Mouse (Mus musculus): ENCODE data around the gene Pwwp2b. TPM values are rescaled to one million over a fixed set of nuclear protein-coding genes. Genes with fewer than 3 reads are reported as not detected.

The Pwwp2b gene
- total and polyA plus RNA-seq, 3 experiments: 1.9 to 4.3 TPM; not detected in 1

DNA sequence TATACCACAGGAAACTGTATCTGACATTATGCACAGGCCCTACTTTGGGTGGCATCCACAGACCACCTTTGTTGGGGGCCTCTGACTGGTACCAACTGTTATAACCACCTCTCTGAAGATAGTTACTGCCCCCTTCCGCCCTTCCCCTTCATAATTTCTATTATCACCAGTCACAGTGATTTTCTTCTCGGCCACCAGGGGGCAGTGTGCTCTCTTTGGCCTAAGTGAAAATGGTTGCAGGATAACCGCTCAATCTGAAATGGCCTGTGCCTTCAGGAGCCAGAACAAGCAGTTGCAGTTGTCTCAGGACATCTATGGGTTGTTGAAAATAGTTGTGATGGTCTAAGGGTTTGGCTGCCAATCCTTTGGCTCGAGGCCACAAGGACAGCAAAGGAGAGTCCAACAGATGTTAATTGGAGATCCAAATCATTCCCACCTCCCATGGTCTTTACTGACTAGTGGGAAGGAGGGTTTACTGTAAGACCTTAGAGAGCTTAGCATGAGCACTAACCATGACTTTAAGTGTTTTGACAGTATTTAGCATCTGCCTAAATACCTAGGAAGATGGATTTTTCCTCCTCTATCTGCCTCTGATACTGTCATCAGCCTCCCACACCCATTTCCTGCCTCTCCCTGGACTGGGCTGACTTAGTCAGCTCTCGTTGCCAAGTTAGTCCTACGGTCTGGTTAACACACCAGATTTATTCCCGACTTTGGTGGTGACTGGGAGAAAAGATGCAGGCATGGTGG lies 40.1 kb upstream of the Pwwp2b start:
- no peaks in the 10 kb centered on the region for H3K9me3 ChIP-seq (replicated peaks; ENCODE audit: insufficient read depth, low read length)
- no peak for TF ChIP-seq TBP (IDR thresholded peaks at IDR 0.05; ENCODE audit: low read depth, low read length)
- 0 out of 2 replicates have a peak, but pooled peaks have one; percentile 22 for TF ChIP-seq TCF12 (IDR thresholded peaks at IDR 0.05; ENCODE audit: low read depth, low read length)
- no peak for TF ChIP-seq ZMIZ1 (IDR thresholded peaks at IDR 0.05; ENCODE audit: low read depth, low read length)
- TF ChIP-seq MXI1 (IDR thresholded peaks at IDR 0.05; ENCODE audit: low read depth, low read length): no peak
- TF ChIP-seq CTCF (IDR thresholded peaks at IDR 0.05 in 2 of 3, conservative IDR thresholded peaks at IDR 0.05 in 1 of 3; ENCODE audit: control insufficient read depth in 1 of 3, insufficient read depth in 1 of 3, low read depth in 2 of 3, low read length in 3 of 3, poor library complexity in 1 of 3, severe bottlenecking in 1 of 3): peak; percentile 69 to 98 (median 70)
- peak in 1 of 2 experiments; percentile 9; a peak in 1 of 4 replicates for TF ChIP-seq EP300 (IDR thresholded peaks at IDR 0.05; ENCODE audit: low read depth in 1 of 2, low read length in 2 of 2)
- TF ChIP-seq SMC3 (IDR thresholded peaks at IDR 0.05; ENCODE audit: low read depth, low read length): peak; percentile 89
- peak; percentile 60 for TF ChIP-seq RAD21 (IDR thresholded peaks at IDR 0.05; ENCODE audit: low read depth, low read length)
- peak; percentile 64 for TF ChIP-seq ZC3H11A (IDR thresholded peaks at IDR 0.05; ENCODE audit: low read depth, low read length)
- 0 out of 2 replicates have a peak, but pooled peaks have one; percentile 32 for TF ChIP-seq RCOR1 (IDR thresholded peaks at IDR 0.05; ENCODE audit: low read depth, low read length)
- TF ChIP-seq GATA1 (IDR thresholded peaks at IDR 0.05; ENCODE audit: low read depth, low read length): peak; percentile 44; the same call in 1 of the 2 replicates
- no peak overlapping the region for H3K27ac ChIP-seq (ENCODE audit: control insufficient read depth, low read depth, low read length)
- H3K79me2 ChIP-seq (ENCODE audit: control insufficient read depth, insufficient read depth, low read length, poor library complexity): no peaks in the 10 kb centered on the region; the same call in 1 of the 2 replicates
- DNase-seq (ENCODE audit: low read depth, low spot score): peak; percentile 82
- H3K9ac ChIP-seq (ENCODE audit: control insufficient read depth, low read depth, low read length, poor library complexity, severe bottlenecking): no peak overlapping the region
- H3K4me1 ChIP-seq (ENCODE audit: control insufficient read depth in 1 of 2, insufficient read depth in 2 of 2, low read length in 2 of 2): peaks cover 0 to 9% of the 10 kb centered on the region in 2 experiments; a peak in 2 of 4 replicates
- H3K36me3 ChIP-seq (ENCODE audit: control insufficient read depth in 1 of 2, insufficient read depth in 2 of 2, low read length in 2 of 2): peaks cover 0 to 5% of the 10 kb centered on the region in 2 experiments; a peak in 2 of 4 replicates
- peaks cover 4 to 10% of the 10 kb centered on the region in 2 experiments; a peak in 3 of 4 replicates for H3K27me3 ChIP-seq (ENCODE audit: control insufficient read depth in 1 of 2, insufficient read depth in 2 of 2, low read length in 2 of 2)
- no peak overlapping the region for H3K4me3 ChIP-seq (ENCODE audit: control insufficient read depth in 1 of 2, insufficient read depth in 1 of 2, low read depth in 2 of 2, low read length in 2 of 2)

DNA sequence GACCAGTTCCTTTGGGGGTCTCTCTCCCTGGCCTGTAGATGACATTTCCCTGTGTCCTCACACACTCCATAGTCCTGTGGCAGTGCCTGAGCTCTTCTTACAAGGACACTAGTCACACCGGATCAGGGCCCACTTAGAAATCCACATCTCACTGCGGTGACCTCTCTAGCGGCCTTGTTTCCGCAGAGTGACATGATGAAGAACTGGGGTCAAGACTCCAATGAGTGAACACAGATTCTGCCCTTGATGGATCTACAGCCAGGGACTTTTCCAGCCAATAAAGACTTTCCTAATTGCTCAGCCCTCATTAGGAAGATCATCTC lies 39.5 kb upstream of the Pwwp2b start:
- Histone ChIP-seq H3K36me3 (ENCODE audit: control insufficient read depth in 1 of 2, insufficient read depth in 2 of 2, low read length in 2 of 2) (peaks cover 0 to 5% of the 10 kb centered on the region in 2 experiments; a peak in 2 of 4 replicates), H3K27ac (ENCODE audit: control insufficient read depth, low read depth, low read length) (no peak overlapping the region), H3K9me3 (replicated peaks; ENCODE audit: insufficient read depth, low read length) (no peaks in the 10 kb centered on the region), H3K27me3 (ENCODE audit: control insufficient read depth in 1 of 2, insufficient read depth in 2 of 2, low read length in 2 of 2) (peaks cover 4 to 10% of the 10 kb centered on the region in 2 experiments; a peak in 3 of 4 replicates), H3K4me1 (ENCODE audit: control insufficient read depth in 1 of 2, insufficient read depth in 2 of 2, low read length in 2 of 2) (peaks cover 0 to 9% of the 10 kb centered on the region in 2 experiments; a peak in 2 of 4 replicates), H3K9ac (ENCODE audit: control insufficient read depth, low read depth, low read length, poor library complexity, severe bottlenecking) (no peak overlapping the region), H3K4me3 (ENCODE audit: control insufficient read depth in 1 of 2, insufficient read depth in 1 of 2, low read depth in 2 of 2, low read length in 2 of 2) (no peak overlapping the region), H3K79me2 (ENCODE audit: control insufficient read depth, insufficient read depth, low read length, poor library complexity) (no peaks in the 10 kb centered on the region; the same call in 1 of the 2 replicates)
- TF ChIP-seq RCOR1 (IDR thresholded peaks at IDR 0.05; ENCODE audit: low read depth, low read length) (no peak), ELF1 (IDR thresholded peaks at IDR 0.05; ENCODE audit: low read depth, low read length) (no peak), RAD21 (IDR thresholded peaks at IDR 0.05; ENCODE audit: low read depth, low read length) (no peak), E2F4 (IDR thresholded peaks at IDR 0.05; ENCODE audit: borderline replicate concordance, low read depth, low read length) (no peak), MYC (IDR thresholded peaks at IDR 0.05; ENCODE audit: low read depth, low read length) (no peak), ZKSCAN1 (IDR thresholded peaks at IDR 0.05; ENCODE audit: low read depth, low read length) (no peak), ZMIZ1 (IDR thresholded peaks at IDR 0.05; ENCODE audit: low read depth, low read length) (no peak), ZNF384 (IDR thresholded peaks at IDR 0.05; ENCODE audit: low read depth, low read length) (no peak), TCF12 (IDR thresholded peaks at IDR 0.05; ENCODE audit: low read depth, low read length) (no peak), KAT2A (conservative IDR thresholded peaks at IDR 0.05; ENCODE audit: low read depth, low read length) (no peak), SIN3A (IDR thresholded peaks at IDR 0.05; ENCODE audit: low read length) (no peak), POLR2AphosphoS2 (IDR thresholded peaks at IDR 0.05; ENCODE audit: low read length) (no peak), USF2 (IDR thresholded peaks at IDR 0.05; ENCODE audit: borderline replicate concordance in 1 of 2, insufficient read depth in 1 of 2, low read depth in 1 of 2, low read length in 2 of 2) (no peak), UBTF (IDR thresholded peaks at IDR 0.05; ENCODE audit: borderline replicate concordance, insufficient read depth, low read depth, low read length) (no peak), CTCF (IDR thresholded peaks at IDR 0.05 in 2 of 3, conservative IDR thresholded peaks at IDR 0.05 in 1 of 3; ENCODE audit: control insufficient read depth in 1 of 3, insufficient read depth in 1 of 3, low read depth in 2 of 3, low read length in 3 of 3, poor library complexity in 1 of 3, severe bottlenecking in 1 of 3) (no peak), MEF2A (IDR thresholded peaks at IDR 0.05; ENCODE audit: extremely low read depth, insufficient replicate concordance, low read depth, low read length, poor library complexity, severe bottlenecking) (no peak)
- no peak for DNase-seq (ENCODE audit: low read depth, low spot score)

Data from MEL (cell line).